Mouse (Mus musculus) gastrocnemius, adult 18-20 months (tissue): ENCODE results near the gene Tmsb15b1. TPM values are rescaled to one million over a fixed set of nuclear protein-coding genes. Genes with fewer than 3 reads are reported as not detected.
"Not testable (repeated sequence)": the region's sequence is repeated elsewhere in the genome, so short reads cannot be mapped to it uniquely, and the experiment has no call there.

Experiments
- DNase-seq: peaks from one replicate; pipeline ENCODE4 v3.0.0; 2021; ENCODE audit warnings: low spot score
- long read RNA-seq, 2 experiments: library from polyadenylated mRNA; stranded (forward); transcript quantifications; one replicate each; pipeline ENCODE4 v2.0.0; 2021
- total RNA-seq, 2 experiments: library from RNA; stranded (reverse); gene quantifications; 2 replicates each; pipeline ENCODE4 v1.2.3; 2021

Gene Tmsb15b1
- 1 to 10 TPM; 2.2 to 5.5 TPM for total RNA-seq
- long read RNA-seq, experiment 1, partial matches to known transcripts, result 0 of 1 reads
- long read RNA-seq, experiment 1, other reads (novel, unspliced or antisense), result 0 of 1 reads
- long read RNA-seq, experiment 2, partial matches to known transcripts, result 0 of 2 reads
- long read RNA-seq, experiment 2, other reads (novel, unspliced or antisense), result 1 of 2 reads

- peak; percentile 47 for DNase-seq
These were observed at the start of gene Tmsb15b1, which contains the start of gene Tmsb15l for GRCm38 (mm10) chrX:136976424-136977084. Tmsb15b1 (minus strand) TSS chrX:136976874. Tmsb15l (minus strand) TSS chrX:136976869.

GRCm38 (mm10) chrX:137019310-137019709, 42.6 kb upstream of the Tmsb15b1 start:
- peak; percentile 33 for DNase-seq

DNA sequence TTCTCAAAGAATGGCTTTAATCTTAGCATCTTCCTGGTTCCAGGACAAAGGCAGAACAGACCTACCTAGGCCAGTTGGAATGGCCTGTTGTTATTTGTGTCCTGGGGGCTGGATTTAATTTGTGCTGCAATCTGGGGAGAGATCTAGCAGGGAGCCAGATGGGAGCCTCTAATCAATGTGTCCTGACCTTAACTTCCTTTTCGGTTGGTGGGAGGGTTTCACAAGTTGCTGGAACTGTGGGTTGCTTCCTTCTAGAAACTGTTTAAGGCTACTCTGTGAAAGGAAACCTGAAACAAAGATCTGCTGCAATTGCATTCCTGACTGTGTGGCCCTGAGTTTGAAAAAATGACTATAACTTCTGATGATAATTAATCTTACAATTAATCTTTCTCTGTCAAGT, 41.0 kb upstream of the Tmsb15b1 start:
- no peak for DNase-seq

- peak; percentile 21 for DNase-seq
These were observed 38.5 kb upstream of the Tmsb15b1 start for GRCm38 (mm10) chrX:137015099-137015709.

DNA sequence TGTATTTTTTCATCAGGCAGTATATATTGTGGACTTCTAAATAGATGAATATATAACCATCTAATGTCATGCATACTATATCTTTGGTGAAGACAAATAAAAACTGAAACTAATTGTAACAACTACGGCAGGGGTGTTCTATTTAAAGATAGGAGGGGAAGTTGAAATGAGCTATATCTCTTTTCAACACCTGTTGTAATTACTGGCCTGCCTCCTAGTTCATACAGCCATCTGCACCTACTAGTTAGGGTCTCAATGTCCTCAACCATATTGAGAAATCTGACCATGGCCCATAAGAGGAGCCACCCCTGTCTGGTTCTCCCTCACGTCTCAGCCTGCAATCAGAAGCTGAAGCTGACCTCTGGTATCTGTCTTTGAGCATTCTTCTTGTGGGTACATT, 19.6 kb upstream of the Tmsb15b1 start:
- no peak for DNase-seq

DNA sequence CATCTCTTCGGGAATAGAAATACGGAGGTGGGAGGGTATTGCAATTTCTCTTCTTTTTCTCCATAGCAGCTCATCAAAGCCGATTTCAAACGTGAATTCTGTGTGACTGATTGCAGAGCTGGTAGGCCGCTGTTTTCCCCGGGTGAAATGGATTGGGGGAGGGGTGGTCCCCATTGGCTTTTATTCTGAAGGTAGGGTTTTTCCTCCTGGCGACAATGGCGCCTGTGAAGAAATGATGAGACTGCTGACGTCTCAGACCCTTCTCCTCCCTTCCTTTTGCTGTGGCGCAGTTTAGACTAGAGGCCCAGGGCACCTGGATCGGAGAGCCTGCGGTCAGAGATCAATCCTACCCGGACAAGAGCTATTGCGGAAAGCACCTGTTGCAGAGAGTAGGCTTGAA, 17.0 kb upstream of the Tmsb15b1 start:
- DNase-seq, result no peak

- DNase-seq, result peak; percentile 6
These were observed 16.4 kb upstream of the Tmsb15b1 start, which contains the start of gene Zcchc18 for GRCm38 (mm10) chrX:136992978-136993547. Zcchc18 (plus strand) TSS chrX:136993155.

DNA sequence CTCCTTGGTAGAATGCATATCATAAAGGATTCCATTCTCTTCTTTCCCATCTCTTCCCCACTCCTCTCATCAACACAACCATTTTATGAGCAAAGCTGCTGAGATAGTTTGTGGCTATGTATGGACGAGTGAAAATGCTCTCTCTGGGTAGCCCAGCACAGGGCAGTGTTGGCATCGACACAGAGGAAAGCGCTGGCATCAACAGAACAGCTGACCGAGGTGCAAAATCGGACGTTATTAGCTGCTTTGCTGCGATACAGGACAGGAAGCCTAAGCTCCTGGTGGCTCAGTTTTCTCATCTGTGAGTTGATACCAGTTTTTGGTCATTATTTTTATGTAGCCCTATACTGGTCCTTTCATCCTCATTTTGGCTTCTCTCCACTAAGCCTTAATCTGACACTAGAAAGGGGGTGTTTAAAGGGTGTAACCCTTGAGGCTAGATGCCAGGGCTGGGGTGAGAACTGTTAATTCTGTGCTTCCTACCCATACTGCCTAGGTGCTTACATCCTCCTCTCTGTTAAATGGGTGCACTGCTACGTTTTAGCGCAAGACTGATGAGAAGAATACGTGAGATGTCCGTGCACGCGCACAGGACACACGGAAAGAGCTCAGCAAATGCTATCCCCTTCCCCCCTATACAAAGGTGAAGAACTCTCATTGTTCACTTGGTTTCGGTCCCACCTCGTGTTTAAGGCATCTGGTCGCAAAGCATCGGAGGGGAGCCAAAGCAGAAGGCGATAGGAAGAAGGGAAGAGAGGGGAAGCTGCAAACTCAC, 15.7 kb upstream of the Tmsb15b1 start:
- DNase-seq, result no peak

- no peak for DNase-seq
These were observed 14.6 kb upstream of the Tmsb15b1 start for GRCm38 (mm10) chrX:136991274-136991673.

GRCm38 (mm10) chrX:136986039-136986438, 9.4 kb upstream of the Tmsb15b1 start:
- no peak for DNase-seq

- DNase-seq, result no peak
These were observed 1.9 kb upstream of the Tmsb15b1 start for GRCm38 (mm10) chrX:136978616-136979015.

DNA sequence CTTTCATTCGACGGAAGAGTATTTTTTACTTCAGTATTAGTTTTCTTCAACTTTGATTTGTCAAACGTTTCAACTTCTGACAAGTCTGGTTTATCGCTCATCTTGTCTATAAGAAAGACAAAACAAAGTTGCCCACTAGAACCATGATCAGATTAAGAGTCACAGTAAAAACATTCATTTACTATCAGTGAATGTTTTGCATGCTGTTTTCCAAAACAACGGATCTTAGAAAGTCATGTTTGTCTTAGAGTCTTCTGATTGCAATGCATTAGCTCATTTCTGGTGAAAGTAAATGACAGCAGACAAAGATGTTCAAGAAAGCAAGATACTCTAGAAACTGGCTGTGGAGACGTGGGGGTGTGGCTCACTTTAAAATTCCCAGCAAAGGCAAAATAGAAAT, 1.3 kb downstream of the Tmsb15b1 start, which contains the start of gene Tmsb15b2:
Gene Tmsb15b2, minus strand, starts transcription at position 101 of the 400 bp plus-strand sequence.
- DNase-seq, result not testable (repeated sequence)

DNA sequence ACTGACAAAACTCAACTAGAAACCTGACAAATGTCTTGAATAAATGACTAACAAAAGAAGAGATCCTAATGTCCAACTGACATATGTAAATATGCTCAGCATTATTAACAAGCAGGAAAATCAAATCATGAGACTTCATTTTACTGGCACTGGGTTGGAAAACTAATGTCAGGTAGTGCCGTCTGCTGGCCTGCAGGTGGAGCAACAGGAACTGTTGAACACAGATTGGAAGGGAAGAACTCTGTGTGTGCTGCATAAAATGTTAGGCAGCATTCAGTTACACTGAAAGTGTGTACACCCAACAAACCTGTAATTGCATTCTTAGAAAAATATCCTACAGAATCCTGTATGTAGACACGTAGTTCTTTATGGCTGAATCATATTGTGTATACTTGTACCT, 17.0 kb downstream of the Tmsb15b1 start:
- DNase-seq, result no peak

DNA sequence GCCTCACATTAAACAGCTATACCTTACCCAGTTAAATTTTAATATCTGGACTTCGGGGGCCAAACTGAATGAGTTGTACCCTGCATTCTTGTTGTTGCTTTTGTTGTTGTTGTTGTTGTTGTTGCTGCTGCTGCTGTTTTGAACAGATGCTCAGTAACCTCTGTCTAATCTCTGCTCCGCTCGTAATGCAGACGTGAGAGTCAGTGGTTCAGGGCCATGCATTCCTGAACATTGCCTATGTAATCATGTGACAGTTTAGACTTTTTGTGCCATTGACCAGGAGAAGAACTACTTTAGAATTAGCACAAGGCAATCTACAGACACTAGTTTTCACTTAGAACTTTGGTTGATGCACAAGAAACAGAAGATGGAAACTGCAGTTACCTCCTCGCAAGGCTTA, 18.4 kb downstream of the Tmsb15b1 start:
- not testable (repeated sequence) for DNase-seq

DNA sequence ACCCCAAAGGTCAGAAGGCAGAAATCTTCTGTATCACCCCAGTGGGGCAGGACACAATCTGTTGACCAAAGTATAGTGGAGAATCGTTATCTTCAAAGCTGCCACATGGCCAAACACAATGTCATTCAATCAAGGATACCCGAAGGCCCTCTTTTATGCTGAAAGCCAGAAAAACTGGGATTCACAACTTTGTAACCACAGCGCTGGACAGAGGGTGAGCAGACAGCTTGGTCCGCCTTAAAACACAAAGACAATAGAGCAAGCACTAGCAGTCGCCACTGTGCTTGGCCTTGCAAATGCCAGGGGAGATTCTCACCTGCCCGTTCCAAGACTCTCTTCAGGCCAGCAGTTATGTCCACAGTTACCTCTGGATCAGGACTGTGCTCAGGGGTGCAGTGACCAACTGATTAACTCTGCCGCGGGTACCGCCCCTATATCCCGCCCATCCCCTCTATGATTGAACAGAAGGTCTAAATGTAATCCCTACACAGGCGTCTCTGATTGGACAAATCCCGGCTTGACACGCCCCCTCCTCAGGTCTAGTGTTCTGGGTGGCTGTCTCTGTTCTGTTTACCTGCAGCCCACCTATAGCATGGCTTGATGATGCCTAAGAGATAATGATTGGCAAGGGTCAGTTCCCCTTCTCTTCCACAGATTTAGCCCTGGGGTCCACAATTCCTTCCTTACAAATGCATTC, 18.9 kb downstream of the Tmsb15b1 start:
- DNase-seq, result peak; percentile 1

- no peak for DNase-seq
These were observed 38.7 kb downstream of the Tmsb15b1 start for GRCm38 (mm10) chrX:136937985-136938384.

- DNase-seq, result no peak
These were observed 49.6 kb downstream of the Tmsb15b1 start, which contains the start of gene H2bfm for GRCm38 (mm10) chrX:136927031-136927430. H2bfm (plus strand) TSS chrX:136927325.

GRCm38 (mm10) chrX:136925863-136926262, 50.8 kb downstream of the Tmsb15b1 start:
- DNase-seq, result no peak
